Mouse (Mus musculus) heart, embryonic 14.5 days (tissue): ENCODE measurements at regions not wholly inside any gene's neighbourhood (a gene's known extent, or its start where the extent isn't known, plus 50 kb on each side); places are given as distances from the start of the nearest gene placed in this dataset.

Experiments
- ATAC-seq: fragments of 200-750 bp; cut with Nextera tagmentation; 2 replicates; pipeline ENCODE4 v1.8.0; 2017; ENCODE audit warnings: low read depth, moderate TSS enrichment; ENCODE audit not compliant: insufficient number of reproducible peaks, insufficient read depth, low FRiP score
- H3K27ac ChIP-seq, 2 experiments: fragments of 200-500 bp in 1 of 2; fragments of 300-500 bp in 1 of 2; sonication (generic) in 1 of 2; replicated peaks in 1 of 2; 2 replicates each; pipeline ENCODE4 v1.5.1; 2012 to 2014; ENCODE audit warnings: low read depth in 2 of 2, low read length in 2 of 2, control low read depth in 1 of 2, mild to moderate bottlenecking in 1 of 2, mixed read lengths in 1 of 2; ENCODE audit not compliant: control insufficient read depth in 1 of 2, insufficient read depth in 1 of 2
- H3K27me3 ChIP-seq: fragments of 300-500 bp; sonication (generic); 2 replicates; pipeline ENCODE4 v1.6.1; 2014; ENCODE audit warnings: mild to moderate bottlenecking, low read length, control low read depth; ENCODE audit not compliant: control insufficient read depth, insufficient read depth
- H3K36me3 ChIP-seq: fragments of 300-500 bp; sonication (generic); 2 replicates; pipeline ENCODE4 v1.6.1; 2014; ENCODE audit warnings: mild to moderate bottlenecking, control low read depth, low read length, mixed read lengths; ENCODE audit not compliant: control insufficient read depth, insufficient read depth
- H3K4me1 ChIP-seq, 2 experiments: fragments of 200-500 bp in 1 of 2; fragments of 300-500 bp in 1 of 2; sonication (generic) in 1 of 2; 2 replicates each; pipeline ENCODE4 v1.6.1; 2012 to 2014; ENCODE audit warnings: low read length in 2 of 2, control low read depth in 1 of 2, mixed read lengths in 1 of 2; ENCODE audit not compliant: control insufficient read depth in 2 of 2, insufficient read depth in 2 of 2
- H3K4me2 ChIP-seq: fragments of 300-500 bp; sonication (generic); 2 replicates; pipeline ENCODE4 v1.6.1; 2014; ENCODE audit warnings: mild to moderate bottlenecking, low read length
- H3K4me3 ChIP-seq, 2 experiments: fragments of 200-500 bp in 1 of 2; fragments of 300-500 bp in 1 of 2; sonication (generic) in 1 of 2; 2 replicates each; pipeline ENCODE4 v1.5.1; 2012 to 2014; ENCODE audit warnings: low read length in 2 of 2, mild to moderate bottlenecking in 2 of 2, control low read depth in 1 of 2, low read depth in 1 of 2, moderate library complexity in 1 of 2; ENCODE audit not compliant: control insufficient read depth in 1 of 2, insufficient read depth in 1 of 2
- H3K9ac ChIP-seq: fragments of 300-500 bp; sonication (generic); 2 replicates; pipeline ENCODE4 v1.6.1; 2014; ENCODE audit warnings: mild to moderate bottlenecking, low read length
- H3K9me3 ChIP-seq: fragments of 300-500 bp; sonication (generic); 2 replicates; pipeline ENCODE4 v1.6.1; 2016; ENCODE audit warnings: low read length, control low read depth; ENCODE audit not compliant: control insufficient read depth
- WGBS: fragments of 180-500 bp; shearing (Covaris S2); extraction: QIAGEN DNeasy Blood & Tissue Kit; methylation state at CpG from one replicate; pipeline ENCODE4 v1.1.7; 2014; 5-methylcytosine and 5-hydroxymethylcytosine counted together

- H3K9me3 ChIP-seq = no peaks in the 10 kb centered on the region
- H3K4me3 ChIP-seq = no peak overlapping the region
- H3K27me3 ChIP-seq = no peaks in the 10 kb centered on the region
- H3K27ac ChIP-seq = no peak overlapping the region
- ATAC-seq = no peak
- 88% methylated on average over 2 of the region's 2 CpGs for WGBS
- H3K4me1 ChIP-seq = no peaks in the 10 kb centered on the region
- no peak overlapping the region for H3K9ac ChIP-seq
- no peak overlapping the region for H3K4me2 ChIP-seq
- no peaks in the 10 kb centered on the region for H3K36me3 ChIP-seq
Observed at GRCm38 (mm10) chr10:70866737-70867136, 211.0 kb upstream of the Phyhipl start.

- Histone ChIP-seq H3K36me3 (no peaks in the 10 kb centered on the region), H3K27me3 (no peaks in the 10 kb centered on the region), H3K27ac (no peak overlapping the region), H3K9ac (no peak overlapping the region), H3K9me3 (no peaks in the 10 kb centered on the region), H3K4me1 (no peaks in the 10 kb centered on the region), H3K4me2 (no peak overlapping the region), H3K4me3 (no peak overlapping the region)
- 86% methylated on average over 5 of the region's 5 CpGs for WGBS
- ATAC-seq = no peak
Observed at GRCm38 (mm10) chr10:70864650-70865049, 208.9 kb upstream of the Phyhipl start.

GRCm38 (mm10) chr10:70862022-70862335 is 206.2 kb upstream of the Phyhipl start:
- no peak overlapping the region for H3K4me2 ChIP-seq
- ATAC-seq = no peak
- no peak overlapping the region for H3K9ac ChIP-seq
- 51% methylated on average over 4 of the region's 4 CpGs for WGBS
- H3K27me3 ChIP-seq = no peaks in the 10 kb centered on the region
- H3K36me3 ChIP-seq = no peaks in the 10 kb centered on the region
- H3K4me1 ChIP-seq = no peaks in the 10 kb centered on the region
- no peak overlapping the region for H3K4me3 ChIP-seq
- no peak overlapping the region for H3K27ac ChIP-seq
- H3K9me3 ChIP-seq = no peaks in the 10 kb centered on the region

GRCm38 (mm10) chr10:70861131-70862021 is 205.6 kb upstream of the Phyhipl start:
- no peak for ATAC-seq
- 50% methylated on average over 10 of the region's 10 CpGs for WGBS

GRCm38 (mm10) chr10:70857155-70857820 is 201.5 kb upstream of the Phyhipl start:
- Histone ChIP-seq H3K9me3 (no peaks in the 10 kb centered on the region), H3K36me3 (no peaks in the 10 kb centered on the region), H3K4me3 (no peak overlapping the region), H3K4me2 (no peak overlapping the region), H3K27me3 (no peaks in the 10 kb centered on the region), H3K27ac (no peak overlapping the region), H3K4me1 (no peaks in the 10 kb centered on the region), H3K9ac (no peak overlapping the region)
- WGBS = 66% methylated on average over 14 of the region's 14 CpGs
- no peak for ATAC-seq

More at GRCm38 (mm10) chr10:70861131-70862021, 205.6 kb upstream of the Phyhipl start:
- Histone ChIP-seq H3K4me2 (no peak overlapping the region), H3K9ac (no peak overlapping the region), H3K9me3 (no peaks in the 10 kb centered on the region), H3K36me3 (no peaks in the 10 kb centered on the region), H3K4me3 (no peak overlapping the region), H3K4me1 (no peaks in the 10 kb centered on the region), H3K27me3 (no peaks in the 10 kb centered on the region), H3K27ac (no peak overlapping the region)

GRCm38 (mm10) chr10:70855948-70856347 is 200.2 kb upstream of the Phyhipl start:
- H3K27ac ChIP-seq = no peak overlapping the region
- WGBS = 75% methylated on average over 8 of the region's 8 CpGs
- H3K9me3 ChIP-seq = no peaks in the 10 kb centered on the region
- H3K4me1 ChIP-seq = no peaks in the 10 kb centered on the region
- H3K4me2 ChIP-seq = no peak overlapping the region
- no peak for ATAC-seq
- no peaks in the 10 kb centered on the region for H3K36me3 ChIP-seq
- no peaks in the 10 kb centered on the region for H3K27me3 ChIP-seq
- no peak overlapping the region for H3K4me3 ChIP-seq
- no peak overlapping the region for H3K9ac ChIP-seq

- no peak overlapping the region for H3K9ac ChIP-seq
- H3K27ac ChIP-seq = no peak overlapping the region
- WGBS = 82% methylated on average over 4 of the region's 4 CpGs
- H3K9me3 ChIP-seq = no peaks in the 10 kb centered on the region
- no peaks in the 10 kb centered on the region for H3K36me3 ChIP-seq
- no peak for ATAC-seq
- no peaks in the 10 kb centered on the region for H3K27me3 ChIP-seq
- H3K4me2 ChIP-seq = no peak overlapping the region
- H3K4me1 ChIP-seq = no peaks in the 10 kb centered on the region
- no peak overlapping the region for H3K4me3 ChIP-seq
Observed at GRCm38 (mm10) chr10:70853614-70854013, 197.8 kb upstream of the Phyhipl start.
